Mouse (Mus musculus) embryonic facial prominence, embryonic 14.5 days (tissue): Measurements from ENCODE around the gene Gtpbp1. TPM values are rescaled to one million over a fixed set of nuclear protein-coding genes. Genes with fewer than 3 reads are reported as not detected.
A peak's percentile ranks its signal among the peaks of the same experiment; 100 is the strongest.

ENCODE experiments used
- ATAC-seq: fragments of 200-750 bp; cut with Nextera tagmentation; 2 replicates; pipeline ENCODE4 v1.8.0; 2017; ENCODE audit warnings: low read depth, moderate number of reproducible peaks, moderate TSS enrichment
- DNase-seq: peaks from one replicate; pipeline ENCODE4 v3.0.0-alpha.2; 2015; ENCODE audit warnings: low spot score
- H3K27ac ChIP-seq: fragments of 300-500 bp; sonication (generic); replicated peaks from 2 replicates; pipeline ENCODE4 v1.5.1; 2014; ENCODE audit warnings: low read depth, mild to moderate bottlenecking, low read length, moderate library complexity
- H3K27me3 ChIP-seq: fragments of 300-500 bp; sonication (generic); replicated peaks from 2 replicates; pipeline ENCODE4 v1.6.1; 2014; ENCODE audit warnings: low read length; ENCODE audit not compliant: control insufficient read depth, insufficient read depth
- H3K36me3 ChIP-seq: fragments of 300-500 bp; sonication (generic); 2 replicates; pipeline ENCODE4 v1.6.1; 2014; ENCODE audit warnings: low read length, mixed read lengths; ENCODE audit not compliant: control insufficient read depth, insufficient read depth
- H3K4me1 ChIP-seq: fragments of 300-500 bp; sonication (generic); 2 replicates; pipeline ENCODE4 v1.6.1; 2014; ENCODE audit warnings: antibody characterized with exemption, low read length; ENCODE audit not compliant: control insufficient read depth, insufficient read depth
- H3K4me2 ChIP-seq: fragments of 300-500 bp; sonication (generic); 2 replicates; pipeline ENCODE4 v1.6.1; 2014; ENCODE audit warnings: low read depth, mild to moderate bottlenecking, low read length, moderate library complexity, mixed read lengths
- H3K4me3 ChIP-seq: fragments of 300-500 bp; sonication (generic); 2 replicates; pipeline ENCODE4 v1.5.1; 2014; ENCODE audit warnings: low read depth, mild to moderate bottlenecking, low read length
- H3K9ac ChIP-seq: fragments of 300-500 bp; sonication (generic); 2 replicates; pipeline ENCODE4 v1.6.1; 2014; ENCODE audit warnings: low read depth, mild to moderate bottlenecking, low read length, moderate library complexity, mixed read lengths
- H3K9me3 ChIP-seq: fragments of 300-500 bp; sonication (generic); 2 replicates; pipeline ENCODE4 v1.6.1; 2016; ENCODE audit warnings: low read length; ENCODE audit not compliant: control insufficient read depth
- WGBS: fragments of 180-500 bp; shearing (Covaris S2); extraction: QIAGEN DNeasy Blood & Tissue Kit; methylation state at CpG from one replicate; pipeline ENCODE4 v1.1.7; 2014; 5-methylcytosine and 5-hydroxymethylcytosine counted together
- polyA plus RNA-seq: library from polyadenylated mRNA; unstranded; fragments of >200 nt; fragmentation: Nextera tagmentation; extraction: Ambion mirVana; gene quantifications from 2 replicates; pipeline ENCODE4 v1.2.1, GENCODE M21; 2014

Gtpbp1 gene
- polyA plus RNA-seq, 1 experiment from 2014 or later: 27.2 TPM

GRCm38 (mm10) chr15:79747998-79748397, 57.4 kb downstream of the Gtpbp1 start:
- Histone ChIP-seq H3K9ac (no peak overlapping the region), H3K27me3 (no peaks in the 10 kb centered on the region), H3K4me1 (peaks cover 1% of the 10 kb centered on the region), H3K4me3 (no peak overlapping the region), H3K9me3 (no peaks in the 10 kb centered on the region), H3K27ac (no peak overlapping the region), H3K4me2 (no peak overlapping the region), H3K36me3 (no peaks in the 10 kb centered on the region)
- WGBS: 54% methylated on average over 11 of the region's 11 CpGs
- ATAC-seq (no peak), DNase-seq (no peak)

GRCm38 (mm10) chr15:79749162-79749561, 58.5 kb downstream of the Gtpbp1 start:
- H3K4me2 ChIP-seq: no peak overlapping the region
- no peak for ATAC-seq
- no peaks in the 10 kb centered on the region for H3K4me1 ChIP-seq
- no peaks in the 10 kb centered on the region for H3K36me3 ChIP-seq
- 93% methylated on average over 7 of the region's 7 CpGs for WGBS
- H3K9me3 ChIP-seq: no peaks in the 10 kb centered on the region
- no peaks in the 10 kb centered on the region for H3K27me3 ChIP-seq
- no peak for DNase-seq
- H3K9ac ChIP-seq: no peak overlapping the region
- no peak overlapping the region for H3K27ac ChIP-seq
- H3K4me3 ChIP-seq: no peak overlapping the region

GRCm38 (mm10) chr15:79750266-79750665, 59.6 kb downstream of the Gtpbp1 start:
- no peak for ATAC-seq
- Histone ChIP-seq H3K36me3 (no peaks in the 10 kb centered on the region), H3K9me3 (no peaks in the 10 kb centered on the region), H3K4me2 (no peak overlapping the region), H3K4me1 (no peaks in the 10 kb centered on the region), H3K9ac (no peak overlapping the region), H3K27ac (no peak overlapping the region), H3K4me3 (no peak overlapping the region), H3K27me3 (no peaks in the 10 kb centered on the region)
- WGBS: 86% methylated on average over 8 of the region's 8 CpGs
- DNase-seq: no peak

- Histone ChIP-seq H3K9ac (no peak overlapping the region), H3K4me1 (peaks cover 4% of the 10 kb centered on the region; the same call in 1 of the 2 replicates), H3K4me3 (no peak overlapping the region), H3K4me2 (no peak overlapping the region), H3K27ac (no peak overlapping the region), H3K36me3 (no peaks in the 10 kb centered on the region), H3K27me3 (no peaks in the 10 kb centered on the region), H3K9me3 (no peaks in the 10 kb centered on the region)
- WGBS: 88% methylated on average over 13 of the region's 17 CpGs
- ATAC-seq: no peak
- DNase-seq: no peak
Measured at GRCm38 (mm10) chr15:79751772-79752171, 61.1 kb downstream of the Gtpbp1 start.

GRCm38 (mm10) chr15:79752742-79753419, 62.2 kb downstream of the Gtpbp1 start:
- Histone ChIP-seq H3K4me3 (no peak overlapping the region), H3K36me3 (no peaks in the 10 kb centered on the region), H3K4me1 (peaks cover 4% of the 10 kb centered on the region; the same call in 1 of the 2 replicates), H3K27ac (no peak overlapping the region), H3K27me3 (no peaks in the 10 kb centered on the region), H3K9ac (0 out of 2 replicates have a peak overlapping the region, but pooled peaks have one; percentile 31), H3K9me3 (no peaks in the 10 kb centered on the region), H3K4me2 (no peak overlapping the region)
- 26% methylated on average over 11 of the region's 11 CpGs for WGBS
- peak; percentile 59 for ATAC-seq
- DNase-seq: peak; percentile 64

GRCm38 (mm10) chr15:79753420-79753752, 62.7 kb downstream of the Gtpbp1 start:
- ATAC-seq (no peak), DNase-seq (no peak)
- WGBS: 79% methylated on average over 3 of the region's 3 CpGs
- Histone ChIP-seq H3K4me2 (no peak overlapping the region), H3K27ac (no peak overlapping the region), H3K4me1 (peaks cover 4% of the 10 kb centered on the region; the same call in 1 of the 2 replicates), H3K27me3 (no peaks in the 10 kb centered on the region), H3K9me3 (no peaks in the 10 kb centered on the region), H3K36me3 (no peaks in the 10 kb centered on the region), H3K9ac (no peak overlapping the region), H3K4me3 (no peak overlapping the region)

- H3K4me2 ChIP-seq: no peak overlapping the region
- H3K4me1 ChIP-seq: peaks cover 4% of the 10 kb centered on the region; the same call in 1 of the 2 replicates
- H3K9ac ChIP-seq: no peak overlapping the region
- no peak for ATAC-seq
- WGBS: 40% methylated on average over 4 of the region's 4 CpGs
- no peaks in the 10 kb centered on the region for H3K27me3 ChIP-seq
- H3K36me3 ChIP-seq: no peaks in the 10 kb centered on the region
- no peak overlapping the region for H3K4me3 ChIP-seq
- no peak overlapping the region for H3K27ac ChIP-seq
- no peak for DNase-seq
- H3K9me3 ChIP-seq: no peaks in the 10 kb centered on the region
Measured at GRCm38 (mm10) chr15:79753873-79754272, 63.2 kb downstream of the Gtpbp1 start.

GRCm38 (mm10) chr15:79755176-79755575, 64.5 kb downstream of the Gtpbp1 start:
- ATAC-seq (no peak), DNase-seq (no peak)
- no peak overlapping the region for H3K4me3 ChIP-seq

More at GRCm38 (mm10) chr15:79755176-79755575, 64.5 kb downstream of the Gtpbp1 start:
- WGBS: 77% methylated on average over 4 of the region's 4 CpGs
- Histone ChIP-seq H3K36me3 (no peaks in the 10 kb centered on the region), H3K4me2 (no peak overlapping the region), H3K4me1 (peaks cover 4% of the 10 kb centered on the region; the same call in 1 of the 2 replicates), H3K9me3 (no peaks in the 10 kb centered on the region), H3K27me3 (no peaks in the 10 kb centered on the region), H3K27ac (no peak overlapping the region), H3K9ac (no peak overlapping the region)
